Mouse (Mus musculus) lung, embryonic 14.5 days (tissue): ENCODE measurements at regions not wholly inside any gene's neighbourhood (a gene's known extent, or its start where the extent isn't known, plus 50 kb on each side); places are given as distances from the start of the nearest gene placed in this dataset.
A peak's percentile ranks its signal among the peaks of the same experiment; 100 is the strongest.
"Not testable (repeated sequence)": the region's sequence is repeated elsewhere in the genome, so short reads cannot be mapped to it uniquely, and the experiment has no call there.

Experiments
- ATAC-seq: fragments of 200-750 bp; cut with Nextera tagmentation; 2 replicates; pipeline ENCODE4 v1.8.0; 2017; ENCODE audit warnings: mild to moderate bottlenecking, moderate TSS enrichment, moderate library complexity; ENCODE audit not compliant: insufficient read depth
- DNase-seq: peaks from one replicate; pipeline ENCODE4 v3.0.0-alpha.2; 2015
- H3K27ac ChIP-seq: fragments of 300-500 bp; sonication (generic); 2 replicates; pipeline ENCODE4 v1.5.1; 2014; ENCODE audit warnings: low read depth, mild to moderate bottlenecking, moderate library complexity
- H3K27me3 ChIP-seq: fragments of 300-500 bp; sonication (generic); 2 replicates; pipeline ENCODE4 v1.6.1; 2014; ENCODE audit warnings: low read length, control low read depth; ENCODE audit not compliant: insufficient read depth
- H3K36me3 ChIP-seq: fragments of 300-500 bp; sonication (generic); 2 replicates; pipeline ENCODE4 v1.6.1; 2014; ENCODE audit warnings: control low read depth; ENCODE audit not compliant: insufficient read depth
- H3K4me1 ChIP-seq: fragments of 300-500 bp; sonication (generic); 2 replicates; pipeline ENCODE4 v1.6.1; 2014; ENCODE audit warnings: antibody characterized with exemption, control low read depth; ENCODE audit not compliant: insufficient read depth
- H3K4me2 ChIP-seq: fragments of 300-500 bp; sonication (generic); 2 replicates; pipeline ENCODE4 v1.6.1; 2014; ENCODE audit warnings: mild to moderate bottlenecking
- H3K4me3 ChIP-seq: fragments of 300-500 bp; sonication (generic); 2 replicates; pipeline ENCODE4 v1.5.1; 2014; ENCODE audit warnings: low read depth, low read length
- H3K9ac ChIP-seq: fragments of 300-500 bp; sonication (generic); 2 replicates; pipeline ENCODE4 v1.6.1; 2014
- H3K9me3 ChIP-seq: fragments of 300-500 bp; sonication (generic); 2 replicates; pipeline ENCODE4 v1.6.1; 2016; ENCODE audit warnings: low read depth, low read length, control low read depth
- CTCF ChIP-seq: IDR thresholded peaks from 2 replicates; pipeline ENCODE4 v1.5.1; 2016; ENCODE audit warnings: antibody characterized with exemption, low read depth
- WGBS: fragments of 180-500 bp; shearing (Covaris S2); extraction: QIAGEN DNeasy Blood & Tissue Kit; methylation state at CpG from one replicate; pipeline ENCODE4 v1.1.7; 2014; 5-methylcytosine and 5-hydroxymethylcytosine counted together

GRCm38 (mm10) chr7:60492028-60492995 lies 352.3 kb upstream of the Snrpn start:
- H3K9me3 ChIP-seq, H3K27me3 ChIP-seq, H3K27ac ChIP-seq, H3K36me3 ChIP-seq, H3K9ac ChIP-seq, H3K4me1 ChIP-seq: not testable (repeated sequence)
- peak; percentile 97 for ATAC-seq
- Histone ChIP-seq H3K4me3 (peak overlapping the region; percentile 27), H3K4me2 (peak overlapping the region; percentile 41)
- DNase-seq = peak; percentile 49
- WGBS = 13% methylated on average over 39 of the region's 39 CpGs

DNA sequence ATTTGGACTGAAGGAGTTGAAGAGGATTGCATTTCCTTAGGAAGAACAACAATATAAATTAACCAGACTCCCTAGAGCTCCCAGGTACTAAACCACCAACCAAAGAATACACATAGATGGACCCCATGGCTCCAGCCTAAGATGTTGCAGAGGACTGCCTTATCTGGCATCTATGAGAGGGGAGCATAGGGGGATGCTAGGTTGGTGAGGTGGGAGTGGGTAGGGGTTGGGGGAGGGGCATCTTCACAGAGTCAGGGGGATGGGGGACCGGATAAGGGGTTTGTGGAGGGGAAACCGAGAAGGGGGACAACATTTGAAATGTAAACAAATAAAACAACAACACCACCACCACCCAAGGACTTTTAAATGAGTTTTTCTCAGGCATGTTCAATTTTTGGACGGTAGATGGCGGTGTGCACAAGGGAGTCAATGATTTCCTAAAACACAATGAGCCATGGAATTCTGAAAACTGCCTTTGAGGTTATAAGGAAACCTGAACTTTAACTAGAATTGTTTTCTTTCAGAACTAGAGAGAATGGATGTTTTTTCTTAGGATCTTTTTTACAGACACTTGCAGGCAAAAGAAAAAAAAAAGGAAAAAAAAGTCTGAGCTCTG lies 347.9 kb upstream of the Snrpn start:
- not testable (repeated sequence) for H3K27ac ChIP-seq, H3K9ac ChIP-seq, H3K4me3 ChIP-seq, H3K4me1 ChIP-seq, H3K9me3 ChIP-seq, H3K4me2 ChIP-seq, ATAC-seq, H3K27me3 ChIP-seq, H3K36me3 ChIP-seq
- DNase-seq = peak; percentile 49
- 4% methylated on average over 4 of the region's 4 CpGs for WGBS
- TF ChIP-seq CTCF = peak; percentile 49

GRCm38 (mm10) chr7:60450074-60450603 lies 310.1 kb upstream of the Snrpn start:
- H3K4me1 ChIP-seq, H3K36me3 ChIP-seq, H3K27me3 ChIP-seq, H3K27ac ChIP-seq, H3K4me3 ChIP-seq, H3K4me2 ChIP-seq, DNase-seq, ATAC-seq, H3K9ac ChIP-seq, H3K9me3 ChIP-seq: not testable (repeated sequence)
- 53% methylated on average over 3 of the region's 3 CpGs for WGBS

- H3K4me2 ChIP-seq, H3K9me3 ChIP-seq, H3K36me3 ChIP-seq, H3K27ac ChIP-seq, H3K4me3 ChIP-seq, H3K9ac ChIP-seq, DNase-seq, ATAC-seq, H3K27me3 ChIP-seq, H3K4me1 ChIP-seq: not testable (repeated sequence)
- 39% methylated on average over 2 of the region's 2 CpGs for WGBS
Measured at GRCm38 (mm10) chr7:60449239-60450073, 309.4 kb upstream of the Snrpn start.

- Histone ChIP-seq H3K9ac (no peak overlapping the region), H3K9me3 (no peaks in the 10 kb centered on the region), H3K4me2 (no peak overlapping the region), H3K27ac (no peak overlapping the region), H3K4me1 (no peaks in the 10 kb centered on the region), H3K36me3 (no peaks in the 10 kb centered on the region), H3K27me3 (no peaks in the 10 kb centered on the region), H3K4me3 (no peak overlapping the region)
- no peak for DNase-seq
- no peak for TF ChIP-seq CTCF
- 70% methylated on average over 3 of the region's 3 CpGs for WGBS
- no peak for ATAC-seq
Measured at GRCm38 (mm10) chr7:60438781-60439180, 298.8 kb upstream of the Snrpn start.

DNA sequence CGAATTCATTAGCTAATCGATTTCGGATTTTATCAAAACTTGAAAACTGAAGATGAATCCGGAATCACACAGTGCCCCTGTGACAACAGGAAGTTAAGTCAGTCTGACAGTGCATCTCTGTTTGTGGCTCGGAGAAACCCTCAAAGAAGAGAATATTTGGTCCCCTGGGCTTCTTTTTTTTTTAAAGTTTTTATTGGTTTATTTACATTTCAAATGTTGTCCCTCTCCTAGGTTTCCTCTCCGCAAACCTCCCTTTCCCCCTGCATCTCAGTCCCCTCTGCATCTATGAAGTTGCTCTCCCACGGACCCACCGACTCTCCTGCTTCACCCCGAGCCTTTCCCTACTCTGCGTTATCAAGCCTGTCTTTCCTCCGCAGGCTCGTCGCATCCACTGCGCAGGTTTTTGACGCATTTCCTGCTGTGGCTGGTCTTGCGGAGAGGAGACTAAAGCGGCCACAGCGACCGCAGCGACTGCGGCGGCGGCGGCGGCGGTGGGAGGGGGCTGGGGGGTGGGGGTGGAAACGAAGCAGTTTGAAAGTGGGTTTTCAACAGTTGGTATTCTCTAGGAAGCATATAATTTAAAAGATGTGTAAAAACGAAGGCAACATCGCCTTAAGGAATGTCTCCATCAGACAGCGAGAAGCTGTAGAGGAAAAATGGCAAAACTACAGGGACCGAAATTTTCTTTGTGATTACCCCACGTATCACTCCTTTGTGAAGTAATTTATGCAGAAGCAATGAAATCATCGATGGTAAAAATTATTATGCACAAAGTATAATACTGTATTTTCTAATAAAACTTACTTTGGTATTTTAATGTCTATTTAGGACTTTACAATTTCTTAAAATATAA lies 251.2 kb upstream of the Snrpn start:
- not testable (repeated sequence) for H3K4me1 ChIP-seq, H3K27ac ChIP-seq, H3K9me3 ChIP-seq, H3K27me3 ChIP-seq, H3K36me3 ChIP-seq
- Histone ChIP-seq H3K9ac (peak overlapping the region; percentile 33; the same call in 1 of the 2 replicates), H3K4me2 (peak overlapping the region; percentile 50), H3K4me3 (peak overlapping the region; percentile 29)
- DNase-seq (peak; percentile 85), ATAC-seq (peak; percentile 97)
- WGBS = 11% methylated on average over 33 of the region's 33 CpGs
